20 mouse cellular contexts compared by ENCODE assay signal in genomic region chr5:115442663-115443062, GRCm38 (mm10). TPM values are rescaled to one million over a fixed set of nuclear protein-coding genes. Genes with fewer than 3 reads are reported as not detected.
DNase-seq lines count a peak whose midpoint lies in the region; ATAC-seq and TF ChIP-seq lines count a peak whose summit lies in the region.
"Not testable (repeated sequence)": the region's sequence is repeated elsewhere in the genome, so short reads cannot be mapped to it uniquely, and the experiment has no call there.
"Had no signal": no experiment of that assay in that cellular context is flagged by ENCODE, and none has a peak within 500 bp of the region (broad histone marks: within the 10 kb centered on the region; RNA-seq: fewer than 3 reads in every experiment).

No protein-coding gene starts in this region.

- TF ChIP-seq POLR2A in cerebellum, adult 2 months (IDR thresholded peaks at IDR 0.05; ENCODE audit: borderline replicate concordance, insufficient read depth, low read length); thymus, adult 2 months (IDR thresholded peaks at IDR 0.05; ENCODE audit: control insufficient read depth, extremely low read depth, insufficient read depth, low read length, poor library complexity): not testable (repeated sequence)

- TF ChIP-seq CTCF in G1E (IDR thresholded peaks at IDR 0.05; ENCODE audit: low read depth, low read length), result peak; percentile 83
- TF ChIP-seq CTCF in cerebellum, adult 2 months (IDR thresholded peaks at IDR 0.05; ENCODE audit: borderline replicate concordance, insufficient read depth, low read depth, low read length), result peak; percentile 59
- TF ChIP-seq CTCF in hindbrain, postnatal 0 days (IDR thresholded peaks at IDR 0.05; ENCODE audit: low read depth), result peak; percentile 74
- not testable (repeated sequence) for TF ChIP-seq CTCF in thymus, adult 2 months (IDR thresholded peaks at IDR 0.05; ENCODE audit: borderline replicate concordance, control insufficient read depth, extremely low read depth, insufficient read depth, low read length, poor library complexity)

- not testable (repeated sequence) for H3K4me1 ChIP-seq in G1E (ENCODE audit: insufficient read depth, low read depth, low read length); cerebellum, adult 2 months (ENCODE audit: control insufficient read depth, insufficient read depth, low read length); thymus, adult 2 months (replicated peaks; ENCODE audit: control insufficient read depth, insufficient read depth, low read length)
- H3K4me1 ChIP-seq in hindbrain, postnatal 0 days (ENCODE audit: insufficient read depth, low read length), result peaks cover 10% of the 10 kb centered on the region

- H3K27ac ChIP-seq in cerebellum, adult 2 months (ENCODE audit: insufficient read depth, low read length); hindbrain, postnatal 0 days; thymus, adult 2 months (ENCODE audit: control insufficient read depth, insufficient read depth, low read length): not testable (repeated sequence)

- not testable (repeated sequence) for H3K4me3 ChIP-seq in G1E (ENCODE audit: low read depth, low read length); cerebellum, adult 2 months (replicated peaks; ENCODE audit: insufficient read depth, low read depth, low read length); hindbrain, postnatal 0 days (ENCODE audit: low read length); thymus, adult 2 months (ENCODE audit: control insufficient read depth, insufficient read depth, low read length)

- not testable (repeated sequence) for H3K4me2 ChIP-seq in hindbrain, postnatal 0 days (ENCODE audit: low read depth, low read length)

- not testable (repeated sequence) for ATAC-seq in G1E (ENCODE audit: extremely low read depth, insufficient number of reproducible peaks, low FRiP score, poor library complexity, severe bottlenecking); hindbrain, postnatal 0 days

- WGBS in cerebellum, adult 2 months, result 73% methylated on average over 5 of the region's 5 CpGs
- WGBS in hindbrain, postnatal 0 days, result 73% methylated on average over 5 of the region's 5 CpGs
- 62% methylated on average over 5 of the region's 5 CpGs for WGBS in thymus, adult 2 months

- DNase-seq in B cell, adult 2 months, result peak; percentile 53 to 54
- DNase-seq in G1E (ENCODE audit: low spot score); cerebellum, adult 2 months: not testable (repeated sequence)
- DNase-seq in adrenal gland, postnatal 10 days, result peak; percentile 34
- DNase-seq in hindbrain, postnatal 0 days (ENCODE audit: low spot score), result peak; percentile 15
- peak; percentile 45 for DNase-seq in liver
- peak; percentile 16 for DNase-seq in lung, postnatal 36 days
- peak; percentile 5 for DNase-seq in thymus, adult 2 months

- H3K36me3 ChIP-seq in G1E (replicated peaks); thymus, adult 2 months (ENCODE audit: control insufficient read depth, insufficient read depth, low read length): not testable (repeated sequence)
- H3K36me3 ChIP-seq in hindbrain, postnatal 0 days (ENCODE audit: insufficient read depth, low read length), result peaks cover 27% of the 10 kb centered on the region

- not testable (repeated sequence) for H3K9me3 ChIP-seq in G1E (replicated peaks); hindbrain, postnatal 0 days (ENCODE audit: low read length)

- H3K9ac ChIP-seq in hindbrain, postnatal 0 days (replicated peaks; ENCODE audit: low read length), result not testable (repeated sequence)

- peaks cover 43% of the 10 kb centered on the region for H3K27me3 ChIP-seq in G1E (ENCODE audit: insufficient read depth, low read length)
- H3K27me3 ChIP-seq in cerebellum, adult 2 months (ENCODE audit: control insufficient read depth, insufficient read depth, low read length); hindbrain, postnatal 0 days (ENCODE audit: insufficient read depth, low read length); thymus, adult 2 months (ENCODE audit: control insufficient read depth, insufficient read depth, low read length): not testable (repeated sequence)

RNA-seq across cellular contexts. Expression of gene Msi1, which starts 13.3 kb away (rescaled TPM):
- total RNA-seq in G1E (2014; fragmentation: Nextera tagmentation), result 6.7 and 8.7 TPM in 2 replicates
- total RNA-seq in G1E (2017), result 0.23 and 0.55 TPM in 2 replicates
- polyA plus RNA-seq in G1E (2012), result 3.4 and 3.7 TPM in 2 replicates
- 10 to 100 TPM; 15.9 to 16.2 TPM for total RNA-seq in adrenal gland, postnatal 10 days (2021)
- polyA plus RNA-seq in cerebellum, adult 2 months (2012; rRNA removed), result 56.5 and 60.4 TPM in 2 replicates
- total RNA-seq in hindbrain, postnatal 0 days (2014; rRNA removed), result 75.9 and 88.1 TPM in 2 replicates
- polyA plus RNA-seq in hindbrain, postnatal 0 days (2015; fragmentation: Nextera tagmentation; extraction: Ambion mirVana), result 45.1 and 46.2 TPM in 2 replicates
- 6.1 and 6.6 TPM in 2 replicates for polyA plus RNA-seq in thymus, adult 2 months (2012; rRNA removed)
- total RNA-seq: megakaryocyte progenitor cell, adult 5-6 weeks; neutrophil, adult 5-6 weeks had no signal

RNA-seq across cellular contexts. Expression of gene Pla2g1b, which starts 23.4 kb away (rescaled TPM):
- not detected in 2 replicates for total RNA-seq in G1E (2014; fragmentation: Nextera tagmentation)
- not detected in 2 replicates for total RNA-seq in G1E (2017)
- polyA plus RNA-seq in G1E (2012), result 0.18 TPM in 1 of 2 replicates, not detected in the other
- total RNA-seq in adrenal gland, postnatal 10 days (2021), result not detected
- polyA plus RNA-seq in cerebellum, adult 2 months (2012; rRNA removed), result not detected in 2 replicates
- total RNA-seq in hindbrain, postnatal 0 days (2014; rRNA removed), result not detected in 2 replicates
- not detected in 2 replicates for polyA plus RNA-seq in hindbrain, postnatal 0 days (2015; fragmentation: Nextera tagmentation; extraction: Ambion mirVana)
- 1.2 and 1.8 TPM in 2 replicates for polyA plus RNA-seq in thymus, adult 2 months (2012; rRNA removed)
- total RNA-seq: heart, postnatal 36 days; layer of hippocampus, postnatal 10 days; left cerebral cortex, postnatal 10 days; megakaryocyte progenitor cell, adult 5-6 weeks; neutrophil, adult 5-6 weeks had no signal
- polyA plus RNA-seq: embryonic facial prominence, embryonic 11.5 days; erythroblast, embryonic 14.5 days; forebrain, embryonic 15.5 days; hindbrain, embryonic 15.5 days; limb, embryonic 13.5 days; midbrain, embryonic 13.5 days; myocyte had no signal

RNA-seq across cellular contexts. Expression of gene Sirt4, which starts 41.9 kb away (rescaled TPM):
- total RNA-seq in G1E (2014; fragmentation: Nextera tagmentation), result 27.5 and 29.7 TPM in 2 replicates
- 9.3 and 14.8 TPM in 2 replicates for total RNA-seq in G1E (2017)
- 8.0 and 13.3 TPM in 2 replicates for polyA plus RNA-seq in G1E (2012)
- total RNA-seq in adrenal gland, postnatal 10 days (2021), result 10 to 100 TPM; 15.8 to 31.4 TPM
- 114 and 122 TPM in 2 replicates for polyA plus RNA-seq in cerebellum, adult 2 months (2012; rRNA removed)
- 25.8 and 33.7 TPM in 2 replicates for total RNA-seq in hindbrain, postnatal 0 days (2014; rRNA removed)
- polyA plus RNA-seq in hindbrain, postnatal 0 days (2015; fragmentation: Nextera tagmentation; extraction: Ambion mirVana), result 20.2 and 21.8 TPM in 2 replicates
- 47.2 and 48.6 TPM in 2 replicates for polyA plus RNA-seq in thymus, adult 2 months (2012; rRNA removed)
